Mouse (Mus musculus) layer of hippocampus, adult 8-10 months (tissue): ENCODE measurements around the gene Hpd. TPM values are rescaled to one million over a fixed set of nuclear protein-coding genes. Genes with fewer than 3 reads are reported as not detected.

Experiments used
- total RNA-seq, 4 experiments: library from RNA; stranded (reverse); gene quantifications; 2 replicates each; pipeline ENCODE4 v1.2.4; 2022

The Hpd gene
- total RNA-seq, 4 experiments from 2014 or later = not detected

Other genes with a start within 250 kb of the Hpd start
- 10 to 100 TPM; 29.1 to 40.3 (median 34.6) TPM for gene Kdm2b, start 192.9 kb downstream of the Hpd start, total RNA-seq
- 10 to 100 TPM in 3 of 4 experiments, 1 to 10 TPM in 1; 9.4 to 16.0 (median 14.1) TPM for gene Orai1, start 167.7 kb downstream of the Hpd start, total RNA-seq
- gene Morn3, start 135.7 kb downstream of the Hpd start, total RNA-seq = not detected
- gene Tmem120b, start 114.3 kb downstream of the Hpd start, total RNA-seq = 10 to 100 TPM; 15.4 to 22.0 (median 18.7) TPM
- gene Rhof, start 50.0 kb downstream of the Hpd start, total RNA-seq = 10 to 100 TPM; 42.0 to 46.6 (median 45.3) TPM
- 10 to 100 TPM; 33.1 to 37.9 (median 35.0) TPM for gene Setd1b, start 40.5 kb downstream of the Hpd start, total RNA-seq
- gene Psmd9, start 13.3 kb downstream of the Hpd start, total RNA-seq = 10 to 100 TPM; 26.2 to 34.3 (median 27.4) TPM
- 1 to 10 TPM; 3.5 to 5.9 (median 5.2) TPM for gene Wdr66, start 69.4 kb upstream of the Hpd start, total RNA-seq
- 10 to 100 TPM; 58.5 to 66.1 (median 62.9) TPM for gene Bcl7a, start 161.1 kb upstream of the Hpd start, total RNA-seq
- 10 to 100 TPM; 17.7 to 23.0 (median 21.0) TPM for gene Mlxip, start 212.1 kb upstream of the Hpd start, total RNA-seq